Mouse (Mus musculus) midbrain, embryonic 14.5 days (tissue): ENCODE results near the gene Keap1. TPM values are rescaled to one million over a fixed set of nuclear protein-coding genes. Genes with fewer than 3 reads are reported as not detected.
A peak's percentile ranks its signal among the peaks of the same experiment; 100 is the strongest.

ENCODE experiments used
- ATAC-seq: fragments of 200-750 bp; cut with Nextera tagmentation; 2 replicates; pipeline ENCODE4 v1.8.0; 2017; ENCODE audit warnings: moderate number of reproducible peaks, moderate library complexity; ENCODE audit not compliant: low FRiP score, low TSS enrichment
- DNase-seq: peaks from one replicate; pipeline ENCODE4 v3.0.0-alpha.2; 2015
- H3K27ac ChIP-seq: fragments of 300-500 bp; sonication (generic); replicated peaks from 2 replicates; pipeline ENCODE4 v1.5.1; 2014; ENCODE audit warnings: mild to moderate bottlenecking, low read depth, low read length, moderate library complexity
- H3K27me3 ChIP-seq: fragments of 300-500 bp; sonication (generic); 2 replicates; pipeline ENCODE4 v1.6.1; 2014; ENCODE audit warnings: low read length, control low read depth, mixed read lengths; ENCODE audit not compliant: control insufficient read depth, insufficient read depth
- H3K36me3 ChIP-seq: fragments of 300-500 bp; sonication (generic); 2 replicates; pipeline ENCODE4 v1.6.1; 2014; ENCODE audit warnings: low read length, control low read depth; ENCODE audit not compliant: control insufficient read depth, insufficient read depth
- H3K4me1 ChIP-seq: fragments of 300-500 bp; sonication (generic); 2 replicates; pipeline ENCODE4 v1.6.1; 2014; ENCODE audit warnings: mild to moderate bottlenecking, antibody characterized with exemption, low read length, control low read depth; ENCODE audit not compliant: control insufficient read depth, insufficient read depth
- H3K4me2 ChIP-seq: fragments of 300-500 bp; sonication (generic); 2 replicates; pipeline ENCODE4 v1.6.1; 2014; ENCODE audit warnings: mild to moderate bottlenecking, low read length, moderate library complexity
- H3K4me3 ChIP-seq: fragments of 300-500 bp; sonication (generic); replicated peaks from 2 replicates; pipeline ENCODE4 v1.5.1; 2014; ENCODE audit warnings: low read depth, low read length
- H3K9ac ChIP-seq: fragments of 300-500 bp; sonication (generic); replicated peaks from 2 replicates; pipeline ENCODE4 v1.6.1; 2014; ENCODE audit warnings: mild to moderate bottlenecking, low read length, moderate library complexity
- H3K9me3 ChIP-seq: fragments of 300-500 bp; sonication (generic); 2 replicates; pipeline ENCODE4 v1.6.1; 2016; ENCODE audit warnings: low read length, control low read depth, mixed read lengths; ENCODE audit not compliant: control insufficient read depth
- WGBS: fragments of 180-500 bp; shearing (Covaris S2); extraction: QIAGEN DNeasy Blood & Tissue Kit; methylation state at CpG from one replicate; pipeline ENCODE4 v1.1.7; 2014; 5-methylcytosine and 5-hydroxymethylcytosine counted together
- polyA plus RNA-seq: library from polyadenylated mRNA; unstranded; fragments of >200 nt; fragmentation: Nextera tagmentation; extraction: Ambion mirVana; gene quantifications from 2 replicates; pipeline ENCODE4 v1.2.1, GENCODE M21; 2014

Keap1 gene
- polyA plus RNA-seq, 1 experiment from 2014 or later: 40.3 TPM

DNA sequence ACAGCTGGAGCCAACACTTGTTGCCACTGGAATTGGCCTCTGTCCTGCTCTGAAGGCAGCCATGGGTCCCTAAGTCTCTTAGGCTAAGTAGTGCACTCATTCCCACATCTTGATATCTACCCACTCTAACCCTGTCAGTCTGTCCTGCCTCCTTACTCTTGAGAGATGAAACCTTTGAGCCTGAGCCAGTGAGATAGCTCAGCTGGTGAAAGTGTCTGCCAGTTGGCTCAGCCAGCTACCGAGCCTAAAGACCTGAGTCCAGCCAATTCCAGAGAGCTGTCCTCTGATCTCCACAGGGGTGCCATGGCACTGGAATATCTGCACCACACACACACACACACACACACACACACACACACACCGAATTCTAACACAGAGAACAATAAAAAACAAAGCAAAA is 11.3 kb upstream of the Keap1 start:
- peaks cover 44% of the 10 kb centered on the region for H3K27me3 ChIP-seq
- DNase-seq: no peak

DNA sequence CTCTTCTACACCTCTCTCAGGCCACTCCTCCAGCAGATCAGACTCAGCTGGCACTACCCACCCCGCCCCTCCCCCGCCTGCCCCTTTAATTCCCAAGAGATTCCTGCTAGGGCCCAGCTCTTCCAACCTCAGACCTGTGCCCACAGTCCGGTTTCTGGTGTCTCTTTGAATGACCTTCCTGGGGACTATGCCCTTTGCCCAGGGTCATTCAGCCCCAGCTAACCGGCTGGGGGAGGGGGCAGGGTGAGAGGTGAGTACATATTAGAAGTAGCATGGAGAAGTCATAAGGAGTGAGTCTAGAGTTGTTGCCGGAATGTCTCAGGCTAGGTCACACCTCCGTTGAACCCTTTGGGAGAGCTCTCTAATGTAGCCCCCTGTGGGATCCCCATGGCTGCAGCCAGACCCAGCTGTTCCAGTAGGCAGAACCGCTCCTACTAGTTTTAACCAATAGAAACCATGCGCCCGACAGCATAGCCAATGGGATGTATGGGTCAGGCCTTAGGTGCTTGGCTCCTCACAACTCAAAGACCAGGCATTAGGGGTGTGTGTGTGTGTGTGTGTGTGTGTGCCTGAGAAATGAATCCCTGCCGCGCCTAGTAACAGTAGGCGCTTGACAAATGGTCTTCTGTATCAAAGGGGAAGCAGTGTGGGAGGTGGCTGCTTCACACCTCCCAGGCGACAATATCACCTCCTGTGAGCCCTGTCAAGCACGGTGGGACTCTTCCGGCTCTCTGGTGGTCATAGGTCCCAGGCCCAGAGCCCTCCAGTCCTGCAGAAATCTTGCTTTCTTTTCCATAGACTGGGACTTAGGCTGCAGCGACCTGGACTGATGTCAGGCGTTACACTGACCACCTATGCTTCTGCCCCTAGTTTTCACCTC is 10.7 kb upstream of the Keap1 start:
- peaks cover 50% of the 10 kb centered on the region for H3K27me3 ChIP-seq
- no peaks in the 10 kb centered on the region for H3K4me1 ChIP-seq
- DNase-seq (no peak), ATAC-seq (no peak)
- no peak overlapping the region for H3K9ac ChIP-seq
- no peak overlapping the region for H3K4me3 ChIP-seq
- 43% methylated on average over 17 of the region's 17 CpGs for WGBS
- H3K27ac ChIP-seq: no peak overlapping the region
- H3K9me3 ChIP-seq: no peaks in the 10 kb centered on the region
- H3K4me2 ChIP-seq: no peak overlapping the region
- no peaks in the 10 kb centered on the region for H3K36me3 ChIP-seq

More for the DNA sequence above, 11.3 kb upstream of the Keap1 start:
- Histone ChIP-seq H3K4me2 (no peak overlapping the region), H3K36me3 (no peaks in the 10 kb centered on the region), H3K27ac (no peak overlapping the region), H3K9me3 (no peaks in the 10 kb centered on the region), H3K9ac (no peak overlapping the region), H3K4me3 (no peak overlapping the region), H3K4me1 (no peaks in the 10 kb centered on the region)
- WGBS: 68% methylated on average over 2 of the region's 2 CpGs
- ATAC-seq: no peak

GRCm38 (mm10) chr9:21248326-21248725 is 9.2 kb upstream of the Keap1 start, which contains the start of gene S1pr5:
S1pr5 (minus strand) TSS chr9:21248443.
- H3K9me3 ChIP-seq: no peaks in the 10 kb centered on the region
- H3K4me3 ChIP-seq: no peak within 1 kb of the TSS
- no peak for ATAC-seq
- H3K36me3 ChIP-seq: no peaks in the 10 kb centered on the region
- peaks cover 66% of the 10 kb centered on the region for H3K27me3 ChIP-seq
- DNase-seq: no peak
- 1% methylated on average over 30 of the region's 30 CpGs for WGBS
- H3K27ac ChIP-seq: no peak within 1 kb of the TSS
- no peak within 1 kb of the TSS for H3K4me2 ChIP-seq
- no peak within 1 kb of the TSS for H3K9ac ChIP-seq
- H3K4me1 ChIP-seq: no peaks in the 10 kb centered on the region

DNA sequence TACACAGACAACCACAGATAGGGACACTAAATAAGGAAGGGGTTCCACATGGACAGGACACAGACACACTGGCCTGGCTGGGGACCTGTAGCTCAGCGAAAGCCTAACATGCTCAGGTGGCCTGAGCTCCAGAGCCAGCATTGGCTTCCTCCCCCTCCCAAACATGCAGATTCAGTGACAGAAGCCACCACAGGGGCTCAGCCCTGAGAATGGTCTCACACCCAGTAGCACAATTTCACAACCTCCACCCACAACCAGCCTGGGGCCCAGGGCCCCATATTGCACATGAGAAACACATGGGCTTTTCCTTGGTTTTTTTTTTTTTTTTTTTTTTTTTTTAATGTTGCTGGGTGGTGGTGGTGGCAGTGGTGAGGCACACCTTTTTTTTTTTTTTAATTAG is 7.2 kb upstream of the Keap1 start:
- H3K36me3 ChIP-seq: no peaks in the 10 kb centered on the region
- no peaks in the 10 kb centered on the region for H3K4me1 ChIP-seq
- no peaks in the 10 kb centered on the region for H3K9me3 ChIP-seq
- ATAC-seq: no peak
- no peak overlapping the region for H3K9ac ChIP-seq
- H3K4me3 ChIP-seq: no peak overlapping the region
- H3K27ac ChIP-seq: no peak overlapping the region
- peaks cover 77% of the 10 kb centered on the region for H3K27me3 ChIP-seq
- DNase-seq: no peak
- H3K4me2 ChIP-seq: no peak overlapping the region
- 73% methylated on average over 1 of the region's 1 CpGs for WGBS

GRCm38 (mm10) chr9:21245113-21245487 is 5.9 kb upstream of the Keap1 start:
- no peaks in the 10 kb centered on the region for H3K9me3 ChIP-seq
- ATAC-seq: no peak
- 2% methylated on average over 16 of the region's 16 CpGs for WGBS
- H3K36me3 ChIP-seq: no peaks in the 10 kb centered on the region
- DNase-seq: no peak
- peak overlapping the region; percentile 40 for H3K4me3 ChIP-seq
- H3K4me1 ChIP-seq: no peaks in the 10 kb centered on the region
- peak overlapping the region; percentile 71 for H3K4me2 ChIP-seq
- peaks cover 71% of the 10 kb centered on the region for H3K27me3 ChIP-seq
- no peak overlapping the region; the same call in 1 of the 2 replicates for H3K27ac ChIP-seq
- H3K9ac ChIP-seq: peak overlapping the region; percentile 46

DNA sequence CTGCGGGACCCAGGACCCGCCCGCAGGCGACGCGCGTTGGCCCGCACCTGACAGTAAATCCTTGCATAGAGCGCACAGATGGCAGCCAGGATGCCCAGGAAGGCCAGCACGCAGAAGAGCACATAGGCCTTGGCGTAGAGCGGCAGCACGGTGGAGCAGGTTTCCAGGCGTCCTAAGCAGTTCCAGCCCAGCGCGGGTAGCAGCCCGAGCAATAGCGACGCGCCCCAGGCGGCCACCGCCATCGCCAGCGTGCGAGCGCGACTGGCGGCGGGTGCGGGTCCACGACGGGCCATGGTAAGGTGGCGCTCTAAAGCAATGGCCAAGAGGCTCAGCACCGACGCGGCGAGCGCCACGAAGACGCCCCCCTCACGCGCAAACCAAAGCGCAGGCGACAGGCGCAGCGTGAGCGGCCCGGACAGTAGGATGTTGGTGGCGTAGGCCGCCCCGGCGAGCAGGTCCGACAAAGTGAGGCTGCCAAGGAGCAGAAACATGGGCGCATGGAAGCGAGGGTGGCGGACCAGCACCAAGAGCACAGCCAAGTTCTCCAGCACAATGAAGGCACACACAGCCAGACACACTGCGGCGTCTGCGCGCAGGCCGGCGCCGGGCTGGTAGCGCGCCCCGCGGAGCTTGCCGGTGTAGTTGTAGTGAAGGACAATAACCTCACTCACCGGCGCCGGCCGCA is 5.4 kb upstream of the Keap1 start:
- peak overlapping the region; percentile 40 for H3K4me3 ChIP-seq
- DNase-seq: peak; percentile 70
- under 1% methylated on average over 72 of the region's 72 CpGs for WGBS
- peak overlapping the region; percentile 71 for H3K4me2 ChIP-seq
- H3K9ac ChIP-seq: peak overlapping the region; percentile 46
- H3K27me3 ChIP-seq: peaks cover 66% of the 10 kb centered on the region
- H3K4me1 ChIP-seq: no peaks in the 10 kb centered on the region
- H3K36me3 ChIP-seq: no peaks in the 10 kb centered on the region
- ATAC-seq: peak; percentile 72
- H3K9me3 ChIP-seq: no peaks in the 10 kb centered on the region
- H3K27ac ChIP-seq: peak overlapping the region; percentile 70

DNA sequence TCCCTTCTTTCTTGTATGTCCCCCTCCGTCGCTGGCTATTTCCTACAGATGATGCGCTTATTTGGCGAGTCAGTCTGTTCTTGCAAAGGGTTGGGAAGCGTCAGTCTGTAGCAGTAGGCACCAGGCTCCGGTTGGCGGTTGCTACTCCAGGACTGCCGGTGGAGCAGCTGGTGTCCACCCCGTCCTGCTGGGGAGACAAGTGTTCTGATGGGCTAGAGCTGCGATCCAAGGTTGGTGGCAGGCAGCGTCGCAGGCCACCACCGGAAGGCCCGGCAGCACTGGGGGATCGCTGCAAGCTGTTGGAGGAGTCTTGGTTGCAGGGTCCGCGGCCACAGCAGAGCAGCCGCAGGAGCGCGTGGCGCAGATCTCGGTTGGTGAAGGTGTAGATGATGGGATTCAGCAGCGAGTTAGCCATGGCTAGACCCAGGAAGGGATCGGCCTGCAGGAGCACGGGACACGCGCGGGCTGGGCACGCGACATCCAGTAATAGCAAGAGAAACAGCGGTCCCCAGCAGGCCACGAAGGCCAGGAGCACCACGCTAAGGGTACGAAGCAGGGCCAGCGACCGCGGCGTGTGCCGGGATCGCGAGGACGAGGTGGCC is 4.8 kb upstream of the Keap1 start:
- DNase-seq (peak; percentile 28), ATAC-seq (no peak)
- no peaks in the 10 kb centered on the region for H3K4me1 ChIP-seq
- 4% methylated on average over 42 of the region's 42 CpGs for WGBS
- peak overlapping the region; percentile 71 for H3K4me2 ChIP-seq
- no peaks in the 10 kb centered on the region for H3K9me3 ChIP-seq
- peak overlapping the region; percentile 70 for H3K27ac ChIP-seq
- H3K4me3 ChIP-seq: peak overlapping the region; percentile 40
- no peaks in the 10 kb centered on the region for H3K36me3 ChIP-seq
- peaks cover 60% of the 10 kb centered on the region for H3K27me3 ChIP-seq
- H3K9ac ChIP-seq: peak overlapping the region; percentile 46

DNA sequence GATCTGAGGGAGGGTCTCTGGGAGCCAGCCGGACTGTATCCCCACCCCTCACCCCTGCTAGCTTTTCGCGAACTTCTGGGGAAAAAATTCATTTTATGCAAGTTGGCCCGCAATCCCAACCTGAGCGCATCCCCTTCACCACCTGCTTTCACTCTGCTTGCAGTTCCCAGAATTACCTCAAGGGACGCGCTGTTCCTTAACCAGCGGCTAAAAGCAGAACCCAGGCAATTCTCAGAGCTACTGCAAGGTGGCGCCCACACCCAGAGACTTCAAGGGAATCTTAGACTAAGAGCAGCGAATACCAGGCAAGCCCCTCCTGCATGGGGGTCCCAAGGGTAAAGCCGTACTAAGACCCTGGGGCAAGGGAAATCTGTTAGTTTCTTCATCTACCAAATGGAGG is 2.2 kb upstream of the Keap1 start:
- ATAC-seq: no peak
- no peak overlapping the region for H3K27ac ChIP-seq
- WGBS: 5% methylated on average over 11 of the region's 11 CpGs
- H3K9me3 ChIP-seq: no peaks in the 10 kb centered on the region
- no peak overlapping the region for H3K4me2 ChIP-seq
- no peaks in the 10 kb centered on the region for H3K36me3 ChIP-seq
- peaks cover 15% of the 10 kb centered on the region for H3K4me1 ChIP-seq
- peaks cover 41% of the 10 kb centered on the region for H3K27me3 ChIP-seq
- no peak overlapping the region for H3K9ac ChIP-seq
- DNase-seq: peak; percentile 93
- H3K4me3 ChIP-seq: no peak overlapping the region
